Mouse (Mus musculus): ENCODE results near the gene Dgat2. TPM values are rescaled to one million over a fixed set of nuclear protein-coding genes. Genes with fewer than 3 reads are reported as not detected.
A peak's percentile ranks its signal among the peaks of the same experiment; 100 is the strongest.

Dgat2 gene
- 59.9 and 60.1 TPM in 2 replicates for polyA plus RNA-seq (2014; fragmentation: Nextera tagmentation; extraction: Ambion mirVana)

DNA sequence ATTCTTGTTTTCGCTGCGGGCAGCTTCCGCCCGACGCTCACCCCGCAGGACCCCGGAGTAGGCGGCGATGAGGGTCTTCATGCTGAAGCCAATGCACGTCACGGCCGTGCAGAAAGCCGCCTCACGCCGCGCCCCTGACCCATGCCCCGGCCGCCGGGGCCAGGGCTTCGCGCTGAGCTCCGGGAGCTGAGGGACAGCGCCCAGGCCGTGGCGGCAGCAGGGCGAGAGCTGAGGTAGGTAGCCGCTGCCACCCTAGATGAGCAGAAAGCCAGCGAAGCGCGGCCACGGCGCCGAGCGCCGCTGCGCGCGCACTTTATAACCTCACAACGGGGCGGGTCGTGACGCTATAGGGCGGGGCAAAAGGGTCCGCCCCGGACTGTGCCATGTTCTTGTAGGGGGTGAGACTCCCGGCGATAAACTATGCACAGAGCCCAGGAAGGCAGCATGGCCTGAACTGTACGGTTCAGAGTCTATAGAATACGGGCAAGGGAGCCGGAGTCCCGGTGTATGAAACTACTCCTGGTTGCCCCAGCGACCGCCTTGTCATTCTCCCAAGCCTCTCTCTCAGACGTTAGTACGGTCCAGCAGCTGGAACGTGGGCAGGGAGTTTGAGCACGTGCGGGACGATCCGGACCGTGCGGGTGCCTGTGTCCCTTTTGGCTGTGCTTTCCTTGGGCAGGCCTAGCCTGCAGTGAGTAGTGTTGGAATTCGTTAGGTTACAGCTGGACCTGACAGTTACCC is at the start of gene Dgat2:
TSS of gene Dgat2 (minus strand) at position 288 of the 741 bp plus-strand sequence.
- peak within 1 kb of the TSS; percentile 72 for H3K9ac ChIP-seq (ENCODE audit: low read depth, low read length)
- H3K27ac ChIP-seq (ENCODE audit: low read depth, low read length), result 0 out of 2 replicates have a peak within 1 kb of the TSS, but pooled peaks have one; percentile 70
- whole genome bisulfite sequencing, result under 1% methylated on average over 63 of the region's 63 CpGs
- no peaks in the 10 kb centered on the region for H3K36me3 ChIP-seq (ENCODE audit: control insufficient read depth, insufficient read depth, low read length)
- H3K9me3 ChIP-seq (ENCODE audit: control insufficient read depth, low read length), result no peaks in the 10 kb centered on the region
- peak within 1 kb of the TSS; percentile 100 for H3K4me2 ChIP-seq
- DNase-seq (ENCODE audit: low spot score) (peak; percentile 94), ATAC-seq (replicated peaks; ENCODE audit: low FRiP score) (peak; percentile 88)
- H3K27me3 ChIP-seq (replicated peaks; ENCODE audit: control insufficient read depth, insufficient read depth, low read length), result peaks cover 13% of the 10 kb centered on the region
- peak within 1 kb of the TSS; percentile 74 for H3K4me3 ChIP-seq (ENCODE audit: low read depth, low read length)
- H3K4me1 ChIP-seq (replicated peaks; ENCODE audit: control insufficient read depth, insufficient read depth, low read length), result peaks cover 4% of the 10 kb centered on the region

DNA sequence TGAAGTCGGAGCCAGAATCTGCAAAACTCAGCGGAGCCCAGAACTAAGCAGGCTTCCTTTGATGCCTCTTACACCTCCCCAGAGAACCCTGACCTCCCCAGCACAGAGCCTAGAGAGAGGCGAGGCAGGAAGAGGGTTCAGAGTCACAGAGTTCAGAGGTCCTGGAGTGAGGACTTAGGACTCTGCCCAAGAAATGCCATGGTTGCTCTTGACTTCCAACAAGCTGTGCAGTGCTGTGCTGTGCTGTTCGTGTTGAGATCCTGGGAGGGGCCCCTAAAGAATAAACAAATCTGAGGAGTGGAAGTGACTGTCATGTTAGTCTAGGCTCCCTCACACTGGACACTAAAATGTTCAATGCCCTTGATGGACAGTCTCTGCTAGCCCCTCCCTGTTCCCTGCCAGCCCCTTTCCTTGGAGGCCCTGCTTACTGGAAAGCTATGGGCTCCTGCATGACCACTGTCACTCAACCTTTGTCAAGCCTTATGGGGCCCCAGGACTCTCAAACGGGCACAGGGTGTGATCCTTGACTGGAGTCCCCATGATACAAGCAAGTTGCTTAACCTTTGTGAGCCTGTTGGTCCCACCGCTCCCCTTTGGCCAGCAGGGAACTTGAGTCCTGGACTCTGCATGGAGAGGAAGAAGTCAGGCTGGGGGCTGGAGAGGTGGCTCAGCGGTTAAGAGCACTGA is 47.7 kb upstream of the Dgat2 start:
- no peak overlapping the region for H3K4me2 ChIP-seq
- H3K27ac ChIP-seq (ENCODE audit: low read depth, low read length), result no peak overlapping the region
- no peak overlapping the region for H3K4me3 ChIP-seq (ENCODE audit: low read depth, low read length)
- H3K9ac ChIP-seq (ENCODE audit: low read depth, low read length), result no peak overlapping the region
- H3K36me3 ChIP-seq (ENCODE audit: control insufficient read depth, insufficient read depth, low read length), result no peaks in the 10 kb centered on the region
- no peaks in the 10 kb centered on the region for H3K27me3 ChIP-seq (replicated peaks; ENCODE audit: control insufficient read depth, insufficient read depth, low read length)
- no peak; the same call in 1 of the 2 replicates for ATAC-seq (replicated peaks; ENCODE audit: low FRiP score)
- H3K4me1 ChIP-seq (replicated peaks; ENCODE audit: control insufficient read depth, insufficient read depth, low read length), result no peaks in the 10 kb centered on the region; the same call in 1 of the 2 replicates
- H3K9me3 ChIP-seq (ENCODE audit: control insufficient read depth, low read length), result no peaks in the 10 kb centered on the region
- 74% methylated on average over 7 of the region's 7 CpGs for WGBS
- DNase-seq (ENCODE audit: low spot score), result no peak

DNA sequence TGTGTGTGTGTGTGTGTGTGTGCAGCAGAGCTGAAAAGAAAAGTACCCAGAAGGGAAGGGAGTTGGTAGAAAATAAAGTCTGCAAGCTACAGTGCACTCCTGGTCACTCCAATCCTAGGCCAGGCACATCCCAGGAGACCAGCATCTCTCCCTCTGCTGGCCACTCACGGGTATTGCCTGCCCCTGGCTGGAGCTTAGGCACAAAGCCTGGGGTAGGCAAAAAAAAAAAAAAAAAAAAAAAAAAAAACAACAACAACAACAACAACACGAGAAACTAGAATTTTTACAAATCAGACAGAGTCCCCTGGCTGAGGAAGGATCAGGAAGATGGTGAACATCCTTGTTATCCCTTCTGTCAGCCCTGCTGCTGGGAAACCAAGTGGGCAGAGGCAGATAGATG is 46.9 kb upstream of the Dgat2 start:
- Histone ChIP-seq H3K9me3 (ENCODE audit: control insufficient read depth, low read length) (no peaks in the 10 kb centered on the region), H3K27me3 (replicated peaks; ENCODE audit: control insufficient read depth, insufficient read depth, low read length) (no peaks in the 10 kb centered on the region), H3K4me1 (replicated peaks; ENCODE audit: control insufficient read depth, insufficient read depth, low read length) (no peaks in the 10 kb centered on the region; the same call in 1 of the 2 replicates), H3K4me3 (ENCODE audit: low read depth, low read length) (no peak overlapping the region), H3K27ac (ENCODE audit: low read depth, low read length) (no peak overlapping the region), H3K36me3 (ENCODE audit: control insufficient read depth, insufficient read depth, low read length) (no peaks in the 10 kb centered on the region), H3K4me2 (no peak overlapping the region), H3K9ac (ENCODE audit: low read depth, low read length) (no peak overlapping the region)
- DNase-seq (ENCODE audit: low spot score), result no peak
- 13% methylated on average over 2 of the region's 2 CpGs for WGBS
- no peak; the same call in 1 of the 2 replicates for ATAC-seq (replicated peaks; ENCODE audit: low FRiP score)

DNA sequence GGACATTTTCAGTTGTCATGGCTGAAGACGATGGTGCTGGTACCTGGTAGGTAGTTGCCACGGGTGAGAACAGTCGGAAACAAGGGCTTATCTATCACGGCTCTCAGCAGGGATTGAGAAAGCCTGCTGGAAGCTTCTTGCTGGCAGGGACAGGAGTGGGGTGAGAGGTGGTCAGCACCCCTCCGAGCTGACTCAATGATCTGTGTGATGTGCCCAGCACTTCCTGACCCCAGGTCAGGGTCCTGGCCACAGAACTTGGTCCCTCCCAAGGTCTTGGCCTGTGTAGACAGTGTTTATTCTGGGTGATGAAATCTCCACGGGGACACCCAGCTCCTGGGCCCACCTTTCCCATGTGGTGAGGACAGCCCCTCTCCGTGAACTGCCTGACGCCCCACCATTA is 46.3 kb upstream of the Dgat2 start:
- ATAC-seq (replicated peaks; ENCODE audit: low FRiP score) (peak; percentile 38; the same call in 1 of the 2 replicates), DNase-seq (ENCODE audit: low spot score) (no peak)
- no peak overlapping the region for H3K9ac ChIP-seq (ENCODE audit: low read depth, low read length)
- no peak overlapping the region for H3K4me3 ChIP-seq (ENCODE audit: low read depth, low read length)
- H3K27me3 ChIP-seq (replicated peaks; ENCODE audit: control insufficient read depth, insufficient read depth, low read length), result no peaks in the 10 kb centered on the region
- H3K36me3 ChIP-seq (ENCODE audit: control insufficient read depth, insufficient read depth, low read length), result no peaks in the 10 kb centered on the region
- H3K9me3 ChIP-seq (ENCODE audit: control insufficient read depth, low read length), result no peaks in the 10 kb centered on the region
- 74% methylated on average over 8 of the region's 8 CpGs for WGBS
- peak overlapping the region; percentile 3; the same call in 1 of the 2 replicates for H3K27ac ChIP-seq (ENCODE audit: low read depth, low read length)
- no peaks in the 10 kb centered on the region; the same call in 1 of the 2 replicates for H3K4me1 ChIP-seq (replicated peaks; ENCODE audit: control insufficient read depth, insufficient read depth, low read length)
- no peak overlapping the region; the same call in 1 of the 2 replicates for H3K4me2 ChIP-seq

DNA sequence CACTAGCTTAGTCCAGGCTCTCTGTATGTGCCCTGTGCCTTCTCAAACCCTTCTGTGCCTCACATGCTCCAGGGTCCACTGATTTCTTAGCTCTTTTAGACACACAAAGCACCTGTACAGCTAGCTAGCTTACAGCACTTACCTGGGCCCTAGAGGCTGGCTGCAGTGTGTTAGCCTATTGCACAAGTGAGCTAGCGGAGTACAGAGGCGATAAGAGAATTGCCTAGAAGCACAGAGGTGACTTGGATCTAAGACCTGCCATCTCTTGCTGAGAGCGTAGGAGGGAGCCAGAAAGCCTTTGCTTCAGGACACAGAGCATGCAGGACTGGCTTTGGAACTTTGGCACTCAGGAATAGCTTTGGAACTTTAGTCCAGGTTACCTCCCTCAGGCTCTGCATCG is 44.7 kb upstream of the Dgat2 start:
- no peak overlapping the region for H3K27ac ChIP-seq (ENCODE audit: low read depth, low read length)
- H3K4me1 ChIP-seq (replicated peaks; ENCODE audit: control insufficient read depth, insufficient read depth, low read length), result no peaks in the 10 kb centered on the region; the same call in 1 of the 2 replicates
- no peak for ATAC-seq (replicated peaks; ENCODE audit: low FRiP score)
- no peaks in the 10 kb centered on the region for H3K9me3 ChIP-seq (ENCODE audit: control insufficient read depth, low read length)
- no peak overlapping the region for H3K9ac ChIP-seq (ENCODE audit: low read depth, low read length)
- WGBS, result 89% methylated on average over 4 of the region's 4 CpGs
- no peak overlapping the region for H3K4me3 ChIP-seq (ENCODE audit: low read depth, low read length)
- H3K36me3 ChIP-seq (ENCODE audit: control insufficient read depth, insufficient read depth, low read length), result no peaks in the 10 kb centered on the region
- DNase-seq (ENCODE audit: low spot score), result no peak
- H3K27me3 ChIP-seq (replicated peaks; ENCODE audit: control insufficient read depth, insufficient read depth, low read length), result no peaks in the 10 kb centered on the region
- no peak overlapping the region for H3K4me2 ChIP-seq

DNA sequence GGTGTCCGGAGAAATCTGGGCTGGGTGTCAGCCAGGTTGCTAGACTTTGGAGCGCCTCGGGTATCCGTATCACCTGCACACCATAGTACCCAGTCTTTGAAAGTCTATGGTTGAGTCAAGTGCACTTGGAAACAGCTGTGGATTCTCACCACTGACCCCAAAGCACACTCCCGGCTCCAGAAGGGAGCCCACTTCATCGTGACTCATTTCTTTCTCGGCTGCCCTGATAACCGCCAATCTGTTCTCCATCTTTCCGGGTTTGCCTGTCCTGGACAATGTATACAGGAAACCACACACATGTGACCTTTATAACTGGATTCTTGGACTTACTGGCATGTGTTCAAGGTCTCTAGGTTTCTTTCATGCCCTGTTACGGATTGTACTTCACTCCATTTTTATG is 44.1 kb upstream of the Dgat2 start:
- Histone ChIP-seq H3K4me1 (replicated peaks; ENCODE audit: control insufficient read depth, insufficient read depth, low read length) (no peaks in the 10 kb centered on the region; the same call in 1 of the 2 replicates), H3K9me3 (ENCODE audit: control insufficient read depth, low read length) (no peaks in the 10 kb centered on the region), H3K27me3 (replicated peaks; ENCODE audit: control insufficient read depth, insufficient read depth, low read length) (no peaks in the 10 kb centered on the region), H3K36me3 (ENCODE audit: control insufficient read depth, insufficient read depth, low read length) (no peaks in the 10 kb centered on the region), H3K4me2 (no peak overlapping the region), H3K27ac (ENCODE audit: low read depth, low read length) (no peak overlapping the region), H3K9ac (ENCODE audit: low read depth, low read length) (no peak overlapping the region), H3K4me3 (ENCODE audit: low read depth, low read length) (no peak overlapping the region)
- 86% methylated on average over 10 of the region's 10 CpGs for WGBS
- ATAC-seq (replicated peaks; ENCODE audit: low FRiP score) (no peak), DNase-seq (ENCODE audit: low spot score) (no peak)

DNA sequence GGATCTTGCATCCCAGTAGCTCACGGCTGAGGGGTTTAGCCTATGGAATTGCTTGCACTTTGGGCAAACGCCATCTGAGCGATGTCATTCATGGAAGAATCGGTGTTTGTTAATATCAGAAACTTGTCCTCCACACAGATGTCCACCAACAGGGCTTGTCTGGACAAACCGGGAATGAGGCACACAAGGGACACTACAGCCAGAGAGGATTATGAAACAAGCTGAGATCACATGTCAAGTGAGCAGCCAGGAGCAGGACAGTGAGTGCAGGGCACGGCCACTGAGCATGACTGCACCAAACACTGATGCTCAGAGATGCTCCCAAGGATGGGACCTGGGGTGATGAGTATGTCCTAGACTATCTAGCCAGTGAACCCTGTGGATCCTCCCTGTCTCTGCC is 42.9 kb upstream of the Dgat2 start:
- H3K4me2 ChIP-seq, result no peak overlapping the region
- H3K27ac ChIP-seq (ENCODE audit: low read depth, low read length), result no peak overlapping the region
- H3K4me3 ChIP-seq (ENCODE audit: low read depth, low read length), result no peak overlapping the region
- H3K9ac ChIP-seq (ENCODE audit: low read depth, low read length), result no peak overlapping the region
- ATAC-seq (replicated peaks; ENCODE audit: low FRiP score) (no peak), DNase-seq (ENCODE audit: low spot score) (no peak)
- H3K36me3 ChIP-seq (ENCODE audit: control insufficient read depth, insufficient read depth, low read length), result no peaks in the 10 kb centered on the region
- no peaks in the 10 kb centered on the region; the same call in 1 of the 2 replicates for H3K4me1 ChIP-seq (replicated peaks; ENCODE audit: control insufficient read depth, insufficient read depth, low read length)
- no peaks in the 10 kb centered on the region for H3K27me3 ChIP-seq (replicated peaks; ENCODE audit: control insufficient read depth, insufficient read depth, low read length)
- no peaks in the 10 kb centered on the region for H3K9me3 ChIP-seq (ENCODE audit: control insufficient read depth, low read length)
- WGBS, result 78% methylated on average over 6 of the region's 6 CpGs

DNA sequence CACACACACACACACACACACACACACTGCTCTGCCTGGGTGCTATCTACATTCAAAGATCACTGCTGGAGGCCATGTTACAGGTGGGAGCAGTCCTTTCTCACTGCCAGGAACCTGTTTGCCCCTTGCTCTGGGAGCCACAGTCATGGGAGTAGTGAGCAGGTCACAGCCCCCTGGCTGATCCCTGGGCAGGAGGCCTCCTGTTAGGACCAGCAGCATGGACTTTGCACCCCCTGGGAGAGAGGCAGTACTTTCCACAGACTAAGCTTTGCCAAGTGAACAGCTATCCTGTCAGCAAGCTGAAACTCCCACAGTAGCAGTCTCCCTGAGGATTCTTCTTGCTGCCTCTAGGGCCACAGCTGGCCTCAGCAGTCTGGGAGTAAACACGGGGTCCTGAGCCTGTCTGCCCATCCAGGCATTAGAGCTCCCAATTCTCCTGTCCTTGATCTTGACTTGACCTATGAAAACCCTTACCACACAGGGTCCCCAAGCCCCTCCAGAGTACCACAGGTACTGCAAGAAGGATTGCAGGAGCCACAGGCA is 42.2 kb upstream of the Dgat2 start:
- H3K4me3 ChIP-seq (ENCODE audit: low read depth, low read length), result no peak overlapping the region
- DNase-seq (ENCODE audit: low spot score), result no peak
- H3K9me3 ChIP-seq (ENCODE audit: control insufficient read depth, low read length), result no peaks in the 10 kb centered on the region
- no peaks in the 10 kb centered on the region for H3K27me3 ChIP-seq (replicated peaks; ENCODE audit: control insufficient read depth, insufficient read depth, low read length)
- H3K4me1 ChIP-seq (replicated peaks; ENCODE audit: control insufficient read depth, insufficient read depth, low read length), result no peaks in the 10 kb centered on the region; the same call in 1 of the 2 replicates
- H3K27ac ChIP-seq (ENCODE audit: low read depth, low read length), result peak overlapping the region; percentile 64; the same call in 1 of the 2 replicates
- WGBS, result 56% methylated on average over 1 of the region's 1 CpGs
- H3K4me2 ChIP-seq, result peak overlapping the region; percentile 21; the same call in 1 of the 2 replicates
- no peak overlapping the region for H3K9ac ChIP-seq (ENCODE audit: low read depth, low read length)
- ATAC-seq (replicated peaks; ENCODE audit: low FRiP score), result peak; percentile 68
- no peaks in the 10 kb centered on the region for H3K36me3 ChIP-seq (ENCODE audit: control insufficient read depth, insufficient read depth, low read length)

All from liver, embryonic 11.5 days (tissue).